Mouse (Mus musculus): ENCODE measurements around the gene Fubp3. TPM values are rescaled to one million over a fixed set of nuclear protein-coding genes. Genes with fewer than 3 reads are reported as not detected.

Gene Fubp3
- total RNA-seq, 2 experiments from 2014 or later = 7.8 to 9.3 TPM

DNA sequence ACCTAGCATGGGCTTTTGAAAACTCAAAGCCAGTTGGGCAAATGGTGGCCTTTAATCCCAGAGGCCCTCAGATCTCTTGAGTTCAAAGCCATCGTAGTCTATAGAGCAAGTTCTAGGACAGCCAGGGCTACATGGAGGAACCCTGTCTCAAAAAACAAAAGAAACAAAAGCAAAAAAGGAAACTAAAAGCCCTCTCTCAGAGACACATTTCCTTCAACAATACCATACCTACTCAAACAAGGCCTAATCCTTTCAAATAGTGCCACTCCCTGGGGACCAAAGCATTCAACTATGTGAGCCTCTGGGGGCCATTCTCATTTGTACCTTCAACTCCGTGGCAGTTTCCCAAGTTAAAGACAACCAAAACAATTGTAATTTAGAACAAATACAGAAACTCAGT, 9.2 kb downstream of the Fubp3 start:
- intact Hi-C loops (cut with DNase I) = no loop called here
- Histone ChIP-seq H3K4me3 (no peak overlapping the region), H3K27ac (no peak overlapping the region)
- DNase-seq = no peak
- TF ChIP-seq CTCF (IDR thresholded peaks at IDR 0.05) = no peak

DNA sequence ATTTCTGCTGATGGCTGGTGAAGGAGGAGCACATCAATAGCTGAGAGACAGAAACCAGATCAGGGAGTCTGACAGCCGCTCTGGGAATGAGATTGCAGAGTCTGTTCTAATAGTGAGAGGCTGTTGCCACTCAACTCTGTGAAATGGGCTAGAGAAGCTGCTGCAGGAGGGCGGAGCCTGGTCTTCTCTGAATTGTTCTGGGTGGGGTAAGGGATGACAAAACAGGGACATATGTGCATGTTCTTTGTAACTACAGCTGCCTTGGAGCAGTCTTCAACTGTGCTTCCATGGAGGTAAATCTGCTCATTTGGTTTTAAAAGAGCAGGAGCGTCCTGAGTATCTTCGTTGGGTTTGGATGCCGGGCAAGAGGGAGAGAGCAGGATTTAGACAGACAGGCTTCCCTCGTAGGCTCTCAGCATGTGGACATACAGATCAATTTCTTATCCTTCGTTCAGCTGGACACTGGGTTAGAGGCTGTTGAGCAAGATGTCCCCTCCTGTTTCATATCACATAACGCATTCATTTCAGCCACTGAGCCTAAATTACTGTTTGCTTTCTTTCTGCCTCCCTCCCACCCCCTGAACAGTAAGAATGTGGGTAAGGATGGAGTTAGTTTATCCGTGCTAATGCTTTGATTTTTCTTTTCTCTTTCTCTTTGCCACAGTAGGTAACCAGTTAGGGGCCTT, 19.5 kb downstream of the Fubp3 start:
- no peak for TF ChIP-seq CTCF (IDR thresholded peaks at IDR 0.05)
- Histone ChIP-seq H3K27ac (no peak overlapping the region), H3K4me3 (no peak overlapping the region)
- intact Hi-C loops (cut with DNase I) = no loop called here
- no peak for DNase-seq

DNA sequence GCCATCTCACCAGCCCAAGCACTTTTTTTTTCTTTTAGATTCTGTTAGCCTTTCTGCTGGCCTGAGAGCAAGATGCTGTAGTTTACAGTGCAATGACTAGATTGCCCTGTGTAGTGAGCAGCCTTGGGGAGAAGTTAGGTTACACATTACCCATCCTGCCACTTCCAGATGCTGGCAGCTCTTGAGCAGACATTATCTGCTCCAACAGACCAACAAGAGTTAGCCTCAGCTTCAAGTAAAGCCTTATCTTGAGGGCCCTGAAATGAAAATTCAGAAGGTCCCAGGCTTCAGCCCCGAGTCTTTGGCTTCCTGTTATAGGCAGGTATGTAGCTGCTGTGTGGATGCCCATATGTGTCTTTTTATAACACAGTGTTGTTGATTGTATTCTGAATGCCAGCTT, 35.1 kb downstream of the Fubp3 start:
- TF ChIP-seq CTCF (IDR thresholded peaks at IDR 0.05) = no peak
- Histone ChIP-seq H3K4me3 (no peak overlapping the region), H3K27ac (no peak overlapping the region)
- DNase-seq = no peak
- intact Hi-C loops (cut with DNase I) = no loop called here

DNA sequence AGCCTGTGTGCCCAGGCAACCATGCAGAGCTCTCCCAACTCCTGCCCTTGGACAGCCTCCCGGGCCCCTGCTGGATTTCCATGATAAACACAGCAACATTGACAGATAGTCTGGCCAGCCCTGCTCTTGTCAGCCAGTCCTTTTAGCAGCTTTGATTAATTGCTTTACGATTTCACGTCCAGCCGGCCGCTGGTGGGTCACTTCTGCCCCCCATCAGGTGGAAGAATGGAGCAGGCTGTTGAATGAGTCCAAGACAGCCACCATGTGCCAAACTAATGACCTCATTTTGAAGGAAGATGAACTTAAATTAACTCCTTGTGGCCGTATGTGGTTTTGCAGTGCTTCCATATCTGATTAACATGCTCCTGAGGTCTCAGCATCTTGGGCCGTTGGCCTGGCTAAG, 37.4 kb downstream of the Fubp3 start:
- TF ChIP-seq CTCF (IDR thresholded peaks at IDR 0.05) = no peak
- Histone ChIP-seq H3K27ac (no peak overlapping the region), H3K4me3 (no peak overlapping the region)
- intact Hi-C loops (cut with DNase I) = no loop called here
- no peak for DNase-seq

DNA sequence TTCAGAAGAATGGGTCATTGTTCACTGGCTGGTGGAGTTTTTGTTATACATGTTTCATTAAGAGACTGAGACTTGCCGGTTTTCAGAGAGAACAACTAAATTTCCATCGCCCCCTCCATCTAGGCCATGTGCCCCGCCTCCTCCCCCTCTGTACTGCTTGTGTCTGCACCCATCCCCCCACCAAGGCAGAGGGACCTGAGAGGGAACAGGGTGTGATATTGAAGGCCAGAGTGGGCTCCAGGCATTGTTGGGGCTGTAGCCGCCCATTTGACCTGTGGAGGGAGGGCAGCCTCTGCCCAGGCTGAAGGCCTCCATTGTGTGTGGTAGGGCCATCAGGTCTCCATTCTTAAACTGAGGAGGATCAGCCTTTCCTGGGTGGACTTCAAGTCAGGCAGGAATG, 38.5 kb downstream of the Fubp3 start:
- H3K27ac ChIP-seq = no peak overlapping the region
- no peak for TF ChIP-seq CTCF (IDR thresholded peaks at IDR 0.05)
- DNase-seq = no peak
- intact Hi-C loops (cut with DNase I) = no loop called here
- H3K4me3 ChIP-seq = no peak overlapping the region

DNA sequence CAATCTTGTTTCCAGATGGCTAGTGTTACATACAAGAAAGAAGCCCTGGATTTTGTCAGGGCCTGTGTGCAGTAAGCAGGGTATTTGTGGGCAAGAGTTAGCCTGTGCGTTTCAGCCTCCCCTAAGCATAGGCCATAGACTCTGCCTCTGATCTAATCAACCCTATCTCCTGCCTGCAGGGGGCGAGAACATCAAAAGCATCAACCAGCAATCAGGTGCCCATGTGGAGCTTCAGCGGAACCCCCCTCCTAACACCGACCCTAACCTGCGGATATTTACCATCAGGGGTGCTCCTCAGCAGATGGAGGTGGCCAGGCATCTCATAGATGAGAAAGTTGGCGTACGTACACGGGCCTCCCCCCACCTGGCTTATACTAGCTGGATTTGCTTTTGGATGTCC, 38.9 kb downstream of the Fubp3 start:
- no peak; the same call in 1 of the 2 replicates for TF ChIP-seq CTCF (IDR thresholded peaks at IDR 0.05)
- intact Hi-C loops (cut with DNase I) = no loop called here
- Histone ChIP-seq H3K4me3 (no peak overlapping the region), H3K27ac (no peak overlapping the region)
- DNase-seq = no peak

DNA sequence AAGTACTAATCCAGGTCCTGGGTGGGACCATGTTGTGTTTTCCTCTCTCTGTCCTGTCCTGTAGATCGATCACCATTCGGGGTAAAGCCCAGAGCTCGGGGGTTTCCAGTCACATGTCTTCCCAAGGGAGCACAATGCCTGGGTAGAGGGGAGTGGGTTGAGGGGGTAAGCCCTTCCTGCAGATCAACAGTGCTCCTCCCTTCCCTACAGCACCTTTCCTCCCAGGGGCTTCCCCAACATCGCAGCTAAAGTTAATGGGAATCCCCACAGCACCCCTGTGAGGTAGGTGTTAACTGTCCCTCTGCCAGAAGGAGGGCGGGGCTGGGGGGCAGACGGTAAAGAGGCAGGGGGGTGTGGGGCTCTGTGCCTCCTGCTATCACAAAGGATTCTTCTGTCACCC, 40.2 kb downstream of the Fubp3 start:
- DNase-seq = no peak
- intact Hi-C loops (cut with DNase I) = no loop called here
- TF ChIP-seq CTCF (IDR thresholded peaks at IDR 0.05) = no peak
- no peak overlapping the region for H3K4me3 ChIP-seq
- H3K27ac ChIP-seq = no peak overlapping the region

DNA sequence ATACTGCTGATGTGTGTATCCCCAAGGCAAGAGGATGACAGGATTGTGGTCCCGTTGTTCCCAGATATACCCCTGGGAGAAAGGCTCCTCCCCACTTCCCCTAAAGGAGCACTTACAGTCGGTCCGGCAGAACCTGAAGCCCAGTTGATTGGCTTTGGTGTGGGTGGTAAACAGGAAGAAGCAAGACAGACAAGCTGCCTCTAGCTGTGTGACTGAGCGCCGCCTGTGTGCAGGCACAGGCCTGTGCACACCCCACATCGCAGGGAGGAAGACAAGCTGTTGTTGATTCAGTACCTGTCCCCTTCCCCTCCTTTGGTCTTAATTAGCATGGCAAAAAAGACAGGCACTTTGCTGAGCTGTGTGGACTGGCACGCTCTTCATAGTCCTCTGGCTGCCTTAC, 41.3 kb downstream of the Fubp3 start:
- no peak for TF ChIP-seq CTCF (IDR thresholded peaks at IDR 0.05)
- intact Hi-C loops (cut with DNase I) = no loop called here
- no peak overlapping the region for H3K4me3 ChIP-seq
- no peak overlapping the region for H3K27ac ChIP-seq
- no peak for DNase-seq

DNA sequence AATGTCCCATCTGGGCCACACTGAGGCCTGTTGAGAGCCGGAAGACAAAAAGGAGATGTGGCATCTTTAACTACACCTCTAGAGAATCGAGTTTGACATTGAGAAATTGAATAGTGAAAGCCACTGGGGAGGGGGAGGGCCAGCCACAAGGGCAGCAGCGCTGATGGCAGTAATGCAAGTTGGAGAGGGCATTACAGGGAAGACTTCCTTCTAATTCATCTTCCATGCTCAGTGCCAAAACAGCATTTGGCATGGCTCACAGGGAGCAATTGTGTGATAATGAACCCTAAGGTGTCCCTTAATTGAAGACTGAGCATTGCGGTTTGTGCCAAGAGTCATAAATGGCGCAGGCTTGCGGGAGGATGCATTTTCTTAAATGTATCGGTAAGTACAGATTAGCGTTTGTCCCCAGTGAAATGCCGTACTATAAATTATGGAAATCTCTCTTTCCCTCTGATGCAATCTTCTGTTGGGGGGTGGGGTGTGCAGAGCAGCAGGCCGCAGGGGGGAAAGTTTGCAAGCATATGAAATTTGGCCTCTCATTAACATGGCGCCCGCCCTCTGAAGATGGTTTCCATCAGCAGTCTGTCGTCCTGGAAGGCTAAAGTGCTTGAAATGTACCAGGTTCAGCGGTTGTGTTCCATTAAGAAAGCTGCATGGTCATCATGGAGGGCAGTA, 46.2 kb downstream of the Fubp3 start:
- no peak for TF ChIP-seq CTCF (IDR thresholded peaks at IDR 0.05)
- Histone ChIP-seq H3K27ac (no peak overlapping the region), H3K4me3 (no peak overlapping the region)
- intact Hi-C loops (cut with DNase I) = no loop called here
- DNase-seq = no peak

DNA sequence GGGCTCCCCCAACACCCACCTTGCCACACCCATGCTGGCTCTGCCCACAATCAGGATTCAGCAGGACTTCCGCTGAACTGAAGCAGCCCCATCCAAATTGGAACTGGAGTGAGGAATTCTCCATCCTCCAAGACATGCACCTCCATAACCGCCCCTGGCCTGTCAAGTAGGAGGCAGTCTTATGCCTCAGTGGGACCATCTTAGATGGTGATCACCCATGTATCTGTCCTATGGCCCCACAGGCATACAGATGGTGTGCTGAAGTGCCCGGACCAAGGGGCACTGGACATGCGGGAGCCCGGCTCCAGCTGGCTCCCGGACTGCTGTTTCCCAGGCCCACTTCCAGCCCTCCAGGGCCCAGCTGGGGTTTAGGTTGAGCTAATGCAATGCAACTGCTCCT, 46.8 kb downstream of the Fubp3 start:
- no peak for DNase-seq
- H3K4me3 ChIP-seq = no peak overlapping the region
- intact Hi-C loops (cut with DNase I) = no loop called here
- H3K27ac ChIP-seq = no peak overlapping the region
- no peak for TF ChIP-seq CTCF (IDR thresholded peaks at IDR 0.05)

DNA sequence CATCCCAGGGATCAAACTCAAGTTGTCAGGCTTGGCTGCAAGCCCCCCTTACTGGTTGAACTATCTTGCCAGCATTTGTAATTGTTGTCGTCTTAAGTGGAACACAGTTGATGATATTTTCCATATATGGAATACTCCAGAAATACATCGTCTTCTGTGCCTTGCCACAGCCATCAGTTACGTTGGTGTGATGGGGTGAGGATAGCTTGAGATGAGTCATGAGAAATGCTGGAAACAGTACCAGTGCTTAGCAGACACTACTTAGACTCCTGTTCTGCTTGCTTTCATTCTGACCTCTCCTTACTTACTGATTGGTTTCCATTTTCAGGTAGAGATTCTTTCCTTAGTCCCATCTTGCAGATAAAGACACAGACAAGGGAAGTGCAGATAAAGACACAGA, 61.1 kb downstream of the Fubp3 start:
- no peak for TF ChIP-seq CTCF (IDR thresholded peaks at IDR 0.05)
- intact Hi-C loops (cut with DNase I) = no loop called here

DNA sequence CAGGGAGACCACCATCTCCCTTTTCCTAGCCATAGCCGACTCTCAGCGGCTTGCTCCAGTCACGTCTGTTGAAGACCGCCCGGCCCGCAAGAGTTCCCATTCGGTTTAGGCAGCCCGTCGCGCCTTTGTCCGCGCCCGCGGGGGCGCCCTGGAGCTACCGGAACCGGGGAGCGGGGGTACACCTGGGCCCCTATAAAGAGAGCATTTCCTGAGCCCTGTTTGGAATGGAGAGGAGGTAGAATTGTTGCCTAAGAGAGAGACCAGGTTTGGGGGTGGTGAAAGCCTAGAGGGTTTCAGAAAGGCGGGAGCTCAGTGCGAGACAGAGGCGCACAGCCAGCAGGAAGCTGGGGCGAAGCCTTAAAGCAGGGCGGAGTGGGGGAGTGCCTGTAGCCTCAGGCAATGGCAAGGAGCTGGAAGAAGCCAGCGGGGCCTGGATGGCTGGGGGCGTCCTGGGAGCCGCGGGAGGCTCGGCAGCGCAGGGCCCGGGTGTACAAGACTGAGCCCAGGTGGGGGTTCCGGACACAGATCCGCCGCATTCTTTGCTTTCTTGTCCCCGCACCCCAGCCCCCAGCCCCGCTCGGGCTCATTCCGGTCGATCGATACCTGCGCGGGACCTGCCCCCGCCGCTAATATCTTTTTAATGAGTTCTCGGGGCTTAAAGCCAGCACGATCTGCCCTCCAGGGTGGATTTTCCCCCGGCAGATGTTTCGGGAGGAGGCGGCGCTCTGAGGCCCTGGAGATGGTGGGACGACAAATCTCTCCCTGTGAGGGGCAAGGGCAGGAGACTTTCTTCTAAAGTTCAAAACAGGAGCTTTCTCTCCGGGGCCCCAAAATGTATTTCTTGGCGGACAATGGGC, 63.1 kb downstream of the Fubp3 start:
- no peak for DNase-seq
- intact Hi-C loops (cut with DNase I) = no loop called here
- peak overlapping the region; percentile 33 for H3K4me3 ChIP-seq
- TF ChIP-seq CTCF (IDR thresholded peaks at IDR 0.05) = no peak
- no peak overlapping the region for H3K27ac ChIP-seq

More for the DNA sequence above, 61.1 kb downstream of the Fubp3 start:
- DNase-seq = no peak
- no peak overlapping the region for H3K4me3 ChIP-seq
- H3K27ac ChIP-seq = no peak overlapping the region

DNA sequence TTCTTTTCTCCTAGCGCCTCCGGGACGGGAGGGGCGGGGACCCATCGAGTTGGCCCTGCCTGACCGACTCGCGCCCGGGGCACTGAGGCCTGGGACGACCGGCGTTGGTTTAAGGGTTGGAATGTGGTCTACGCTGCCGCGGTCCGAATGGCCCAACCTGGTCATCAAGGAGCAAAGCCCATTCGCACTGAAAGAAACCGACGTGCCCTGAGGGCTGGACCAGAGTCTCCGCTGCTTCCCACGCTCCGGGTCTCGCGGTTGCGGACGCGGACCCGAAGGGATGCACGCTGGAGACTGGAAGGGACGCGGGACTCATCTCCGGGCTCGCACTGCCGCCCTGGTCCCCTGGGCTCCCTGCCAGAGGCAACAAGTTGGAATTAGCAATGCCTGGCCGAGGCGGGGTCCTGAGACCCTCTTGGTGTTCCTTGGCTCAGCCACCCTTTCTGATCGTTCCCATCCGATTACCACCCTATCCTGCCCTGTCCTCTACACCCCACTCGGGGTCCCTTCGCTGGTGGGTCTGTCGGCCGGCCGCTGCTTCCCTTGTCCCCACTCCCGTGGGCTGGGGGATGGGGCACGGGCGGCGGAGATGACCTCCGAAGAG, 63.8 kb downstream of the Fubp3 start:
- no peak for TF ChIP-seq CTCF (IDR thresholded peaks at IDR 0.05)
- intact Hi-C loops (cut with DNase I) = no loop called here
- Histone ChIP-seq H3K4me3 (peak overlapping the region; percentile 33), H3K27ac (no peak overlapping the region)
- no peak for DNase-seq

Data from gastrocnemius, adult 2 months (tissue).